Mouse (Mus musculus) bone marrow macrophage, adult 2 months (primary cell): ENCODE data around the gene Rae1. TPM values are rescaled to one million over a fixed set of nuclear protein-coding genes. Genes with fewer than 3 reads are reported as not detected.

Experiments
- H3K27ac ChIP-seq: 2 replicates; pipeline ENCODE4 v1.5.1; 2012; ENCODE audit warnings: low read depth, low read length; ENCODE audit not compliant: insufficient read depth
- H3K4me1 ChIP-seq: 2 replicates; pipeline ENCODE4 v1.6.1; 2012; ENCODE audit warnings: low read length; ENCODE audit not compliant: control insufficient read depth, insufficient read depth
- H3K4me3 ChIP-seq: 2 replicates; pipeline ENCODE4 v1.5.1; 2012; ENCODE audit warnings: mild to moderate bottlenecking, low read length, moderate library complexity; ENCODE audit not compliant: insufficient read depth
- CTCF ChIP-seq: IDR thresholded peaks from 2 replicates; pipeline ENCODE4 v1.5.1; 2012; ENCODE audit warnings: low read depth, mild to moderate bottlenecking, low read length, moderate library complexity
- POLR2A ChIP-seq: IDR thresholded peaks from 2 replicates; pipeline ENCODE4 v1.6.1; 2012; ENCODE audit warnings: mild to moderate bottlenecking, low read depth, low read length, borderline replicate concordance
- polyA plus RNA-seq: library from polyadenylated mRNA; stranded (reverse); fragments of >200 nt; gene quantifications from 2 replicates; pipeline ENCODE4 v1.2.4, GENCODE M21; 2012; ENCODE audit not compliant: missing spikeins, insufficient read depth, insufficient read length

Rae1 gene
- polyA plus RNA-seq, result 28.4 and 30.4 TPM in 2 replicates

DNA sequence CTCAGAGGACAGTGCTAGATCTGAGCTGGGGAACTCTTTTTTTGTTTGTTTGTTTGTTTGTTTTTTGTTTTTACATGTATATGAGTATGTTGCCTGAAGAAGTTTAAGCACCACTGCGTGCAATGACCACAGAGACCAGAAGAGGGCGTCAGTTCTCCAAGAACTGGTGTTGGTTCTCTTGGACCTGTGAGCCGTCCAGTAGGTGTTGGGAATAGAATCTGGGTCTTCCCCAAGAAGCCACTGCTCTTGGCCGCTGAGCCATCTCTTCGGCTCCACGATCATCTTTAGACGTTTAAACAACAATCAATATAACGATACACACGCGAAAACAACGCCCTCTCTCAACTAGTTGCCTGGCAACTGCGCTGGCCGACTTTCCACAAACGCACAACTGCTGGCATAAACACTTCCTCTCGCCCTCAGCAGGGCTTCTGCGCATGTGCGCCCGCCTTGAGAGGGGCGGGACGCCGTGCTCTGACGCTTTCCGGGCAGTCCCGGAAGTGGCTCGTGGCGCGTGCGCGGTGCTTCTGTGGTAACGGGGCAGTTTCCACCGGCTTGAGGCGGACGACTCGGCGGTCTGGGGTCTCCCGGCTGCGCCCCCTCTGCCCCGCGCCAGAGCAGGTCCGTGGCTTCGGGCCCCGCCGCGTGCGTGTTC, at the start of gene Rae1:
Rae1 (plus strand) TSS at position 488 of the 655 bp plus-strand sequence.
- Histone ChIP-seq H3K4me3 (peak within 1 kb of the TSS; percentile 69), H3K4me1 (peaks cover 15% of the 10 kb centered on the region), H3K27ac (peak within 1 kb of the TSS; percentile 30)
- no peak for TF ChIP-seq POLR2A
- peak; percentile 99 for TF ChIP-seq CTCF

DNA sequence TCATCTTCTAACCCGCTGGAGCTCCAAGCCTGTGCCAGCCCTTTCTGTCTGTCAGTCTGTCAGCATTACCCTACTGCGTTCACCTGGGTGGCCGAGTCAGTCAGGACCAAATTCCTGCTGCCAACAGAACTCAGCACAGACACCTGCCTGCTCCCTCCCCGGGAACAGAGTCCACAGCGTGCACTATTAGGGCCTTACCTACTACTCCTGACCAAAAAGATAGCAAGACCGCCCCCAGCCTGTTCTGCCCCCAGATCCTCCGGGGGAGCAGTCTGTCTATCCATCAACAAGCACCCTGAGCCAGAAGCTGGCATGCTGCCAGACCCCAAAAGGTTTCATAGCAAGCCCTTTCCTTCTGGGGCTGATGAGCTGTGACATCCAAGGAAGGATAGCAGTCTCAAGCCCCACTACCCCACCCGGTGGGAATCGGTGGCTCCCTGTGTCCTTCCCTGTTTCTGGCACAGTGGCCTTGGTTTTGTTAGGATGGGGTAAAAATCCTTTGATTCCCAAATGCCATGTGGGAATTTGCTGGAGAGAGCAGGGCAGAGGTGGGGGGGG, 49.7 kb upstream of the Rae1 start:
- no peaks in the 10 kb centered on the region for H3K4me1 ChIP-seq
- no peak overlapping the region for H3K27ac ChIP-seq
- TF ChIP-seq CTCF, result no peak
- no peak for TF ChIP-seq POLR2A
- H3K4me3 ChIP-seq, result no peak overlapping the region

DNA sequence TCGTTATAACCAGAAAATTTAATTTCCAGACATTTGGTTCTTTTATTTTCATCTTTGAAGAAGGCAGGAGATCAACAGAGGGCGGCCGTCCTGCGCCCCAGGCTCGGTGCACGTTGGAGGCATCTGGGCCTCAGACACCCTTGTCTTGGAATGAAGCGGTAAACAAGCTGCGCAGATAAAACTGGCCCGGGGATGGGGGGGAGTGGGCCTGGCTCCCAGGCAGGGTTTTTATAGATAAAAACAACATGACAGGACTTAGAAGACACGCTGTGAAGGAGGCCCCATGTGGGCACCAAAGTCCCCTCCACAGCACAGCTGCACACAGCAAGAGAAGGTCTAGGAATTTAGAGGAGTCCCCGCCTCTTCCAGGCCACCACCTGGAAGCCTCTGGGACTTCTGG, 49.2 kb upstream of the Rae1 start:
- no peak overlapping the region for H3K4me3 ChIP-seq
- no peak overlapping the region for H3K27ac ChIP-seq
- no peaks in the 10 kb centered on the region for H3K4me1 ChIP-seq
- TF ChIP-seq CTCF, result no peak
- no peak for TF ChIP-seq POLR2A

DNA sequence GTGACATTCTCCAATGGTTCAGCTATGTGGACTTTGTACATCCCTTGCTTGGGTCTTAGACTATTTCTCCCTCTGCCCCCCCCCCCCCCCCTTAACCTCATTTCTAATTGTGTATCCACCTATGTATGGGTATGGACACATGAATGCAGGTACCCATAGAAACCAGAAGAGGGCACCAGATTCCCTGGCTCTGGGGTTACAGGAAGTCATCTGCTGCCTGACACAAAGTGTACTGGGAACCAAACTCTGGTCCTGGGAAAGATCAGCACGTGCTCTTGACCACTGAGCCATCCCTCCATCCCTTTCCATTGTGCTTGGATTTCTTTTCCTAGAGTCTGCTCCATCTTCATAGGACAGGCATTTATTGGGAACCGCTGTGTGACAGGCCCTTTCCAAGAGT, 47.9 kb upstream of the Rae1 start:
- no peak for TF ChIP-seq CTCF
- no peak for TF ChIP-seq POLR2A
- no peaks in the 10 kb centered on the region for H3K4me1 ChIP-seq
- no peak overlapping the region for H3K4me3 ChIP-seq
- no peak overlapping the region for H3K27ac ChIP-seq

DNA sequence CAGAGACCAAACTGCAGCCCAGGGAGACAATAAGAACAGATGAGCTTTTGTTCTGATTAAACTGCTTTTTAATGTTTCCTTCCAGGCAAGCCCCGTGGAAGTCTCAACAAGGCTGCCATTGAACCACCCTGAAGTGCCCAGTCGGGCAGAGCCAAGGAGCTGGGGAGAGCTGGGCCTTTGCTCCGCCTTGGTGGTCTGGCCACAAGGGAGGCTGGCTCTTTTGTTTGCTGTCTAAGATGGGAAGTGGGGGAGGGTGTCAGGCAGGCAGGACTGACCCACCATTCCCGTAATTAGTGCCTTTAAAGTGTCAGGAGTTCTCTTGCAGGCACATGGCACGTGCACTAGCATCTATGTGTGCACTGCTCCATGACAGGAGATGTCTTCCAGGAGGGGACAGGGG, 41.3 kb upstream of the Rae1 start:
- H3K4me1 ChIP-seq, result no peaks in the 10 kb centered on the region
- no peak overlapping the region for H3K4me3 ChIP-seq
- TF ChIP-seq POLR2A (no peak), CTCF (no peak)
- H3K27ac ChIP-seq, result no peak overlapping the region

DNA sequence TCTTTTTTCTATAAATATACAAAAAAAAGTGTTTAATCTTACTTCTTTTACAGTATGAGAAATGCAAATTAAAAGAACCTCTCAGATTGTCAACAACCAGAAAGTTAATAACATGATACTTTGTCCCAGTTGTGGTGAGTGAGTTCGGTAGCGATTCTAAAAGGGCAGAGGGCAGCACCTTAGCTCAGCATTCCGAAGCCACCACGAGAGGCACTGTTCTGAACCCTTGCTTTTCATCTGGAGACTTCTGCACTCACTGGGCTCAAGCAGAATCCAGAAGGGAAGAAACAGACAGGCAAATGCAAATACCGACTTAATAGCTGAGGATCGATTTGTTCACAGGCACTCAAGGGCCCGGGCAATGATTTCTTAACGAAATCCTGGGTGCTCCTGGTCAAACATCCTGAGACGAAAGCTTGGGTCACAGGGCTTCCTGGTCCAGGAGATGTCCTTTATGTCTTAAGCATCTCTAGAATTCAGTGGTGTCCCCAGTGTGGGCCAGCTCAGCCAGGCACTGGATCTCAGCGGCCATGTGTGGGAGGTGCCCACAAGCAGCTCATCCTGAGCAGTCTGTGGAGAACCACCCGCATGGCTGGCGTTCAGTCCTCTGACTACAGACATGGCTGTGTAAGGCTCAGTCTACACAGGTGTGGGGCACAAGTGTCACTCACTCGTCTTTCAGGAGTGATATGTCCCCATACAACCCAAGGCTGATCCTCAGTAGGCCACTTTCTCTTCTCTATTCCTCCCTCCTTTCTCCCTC, 40.7 kb upstream of the Rae1 start:
- TF ChIP-seq POLR2A (no peak), CTCF (no peak)

DNA sequence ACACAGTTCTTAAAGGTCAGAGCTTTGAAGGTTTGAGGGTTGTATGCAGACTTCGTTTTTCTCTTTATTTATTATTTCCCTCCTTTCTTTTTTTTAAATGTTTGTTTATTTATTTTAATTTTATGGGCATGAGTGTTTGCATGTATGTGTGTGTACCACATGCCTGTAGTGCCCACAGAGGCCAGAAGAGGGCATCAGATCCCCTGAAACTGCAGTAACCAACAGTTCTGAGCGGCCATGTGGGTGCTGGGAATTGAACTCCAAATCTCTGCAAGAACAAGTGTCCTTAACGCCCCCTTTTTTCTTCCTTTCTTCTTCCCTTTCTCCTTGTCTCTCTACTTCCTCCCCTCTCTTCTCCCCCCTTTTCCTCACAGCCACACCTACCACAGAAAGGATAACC, 39.6 kb upstream of the Rae1 start:
- H3K4me1 ChIP-seq, result no peaks in the 10 kb centered on the region
- H3K4me3 ChIP-seq, result no peak overlapping the region
- TF ChIP-seq POLR2A (no peak), CTCF (no peak)
- H3K27ac ChIP-seq, result no peak overlapping the region

More for the DNA sequence above, 40.7 kb upstream of the Rae1 start:
- no peaks in the 10 kb centered on the region for H3K4me1 ChIP-seq
- no peak overlapping the region for H3K4me3 ChIP-seq
- no peak overlapping the region for H3K27ac ChIP-seq

DNA sequence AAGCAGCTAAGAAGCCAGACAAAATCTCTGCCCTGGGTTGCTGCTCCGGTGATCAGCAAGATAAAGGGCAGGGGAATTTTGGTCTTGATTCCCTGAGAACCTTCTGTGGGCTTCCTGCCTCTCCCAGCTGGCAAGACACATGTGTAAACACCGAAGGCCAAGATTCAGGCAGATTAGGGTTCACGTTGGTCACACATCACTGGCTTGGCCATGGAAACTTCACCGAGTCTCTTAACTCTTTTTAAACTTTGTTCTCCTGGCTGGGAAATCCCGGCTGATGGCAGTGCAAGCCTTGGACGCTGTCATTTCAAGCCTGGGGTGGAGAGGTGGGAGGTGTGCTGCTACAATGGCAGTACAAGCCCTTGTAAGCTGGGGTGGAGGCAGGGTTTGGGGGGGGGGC, 38.7 kb upstream of the Rae1 start:
- no peak for TF ChIP-seq CTCF
- TF ChIP-seq POLR2A, result no peak
- no peaks in the 10 kb centered on the region for H3K4me1 ChIP-seq
- H3K4me3 ChIP-seq, result no peak overlapping the region
- no peak overlapping the region for H3K27ac ChIP-seq

DNA sequence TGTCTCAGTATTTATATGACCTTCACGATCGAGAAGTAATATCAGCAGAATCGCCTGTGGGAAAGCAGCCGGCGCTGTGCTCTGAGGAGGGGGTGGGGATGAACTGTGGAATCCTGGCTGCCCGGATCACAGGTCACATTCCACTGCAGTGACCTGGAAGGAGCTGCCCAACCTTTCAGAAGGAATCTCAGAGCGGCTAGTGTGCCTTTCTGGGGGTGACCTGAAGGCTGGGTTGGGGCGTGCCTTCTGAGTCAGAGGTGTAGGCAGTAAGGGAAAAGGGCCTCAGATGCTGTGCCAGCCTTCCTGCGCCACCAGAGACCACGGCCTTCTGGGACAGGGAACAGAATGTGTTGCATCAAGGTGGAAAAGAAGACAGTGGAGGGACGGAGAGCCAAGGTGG, 34.7 kb upstream of the Rae1 start:
- H3K4me1 ChIP-seq, result no peaks in the 10 kb centered on the region
- H3K27ac ChIP-seq, result no peak overlapping the region
- no peak overlapping the region for H3K4me3 ChIP-seq
- TF ChIP-seq POLR2A (no peak), CTCF (no peak)

DNA sequence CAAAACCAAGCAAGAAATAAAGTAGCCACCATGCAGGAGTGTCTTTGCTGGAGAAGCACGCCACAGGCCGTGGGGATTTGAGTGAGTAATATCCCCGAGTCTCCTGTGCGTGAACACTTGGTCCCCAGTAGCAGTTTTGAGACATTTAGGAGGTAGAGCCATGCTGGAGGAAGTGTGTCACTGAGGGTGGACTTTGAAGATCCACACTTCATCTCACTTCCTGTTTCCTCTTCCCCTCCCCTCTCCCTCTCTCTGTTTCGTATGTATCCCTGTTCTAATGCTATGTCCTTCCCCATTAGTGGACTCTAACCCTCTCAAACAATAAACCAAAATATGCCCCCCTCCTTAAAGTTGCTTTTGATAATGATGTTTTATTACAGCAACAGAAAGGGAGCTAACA, 33.4 kb upstream of the Rae1 start:
- TF ChIP-seq CTCF (no peak), POLR2A (no peak)
- no peak overlapping the region for H3K27ac ChIP-seq

More for the DNA sequence above, 33.4 kb upstream of the Rae1 start:
- H3K4me1 ChIP-seq, result no peaks in the 10 kb centered on the region
- H3K4me3 ChIP-seq, result no peak overlapping the region
